Mouse (Mus musculus): ENCODE measurements around the gene Kcnq5.

- no peak for TF ChIP-seq CTCF (IDR thresholded peaks at IDR 0.05; ENCODE audit: borderline replicate concordance, insufficient read depth, low read depth, low read length)
- no peak for TF ChIP-seq POLR2A (IDR thresholded peaks at IDR 0.05; ENCODE audit: borderline replicate concordance, insufficient read depth, low read length)
Observed at GRCm38 (mm10) chr1:21425654-21426053, 536.1 kb downstream of the Kcnq5 start.
